Comparison of ENCODE assay signal across 8 mouse cellular contexts in genomic region chr9:98429806-98430205, GRCm38 (mm10). TPM values are rescaled to one million over a fixed set of nuclear protein-coding genes. Genes with fewer than 3 reads are reported as not detected.
DNase-seq lines count a peak whose midpoint lies in the region; ATAC-seq lines count a peak whose summit lies in the region.

No protein-coding gene starts in this region.

- peaks cover 71% of the 10 kb centered on the region for H3K4me1 ChIP-seq in midbrain, embryonic 10.5 days
- H3K4me1 ChIP-seq in midbrain, embryonic 15.5 days, result peaks cover 1% of the 10 kb centered on the region; the same call in 1 of the 2 replicates
- peaks cover 56% of the 10 kb centered on the region for H3K4me1 ChIP-seq in kidney, embryonic 16.5 days (ENCODE audit: insufficient read depth, low read length)

- H3K9ac ChIP-seq in midbrain, embryonic 15.5 days, result no peak overlapping the region
- peak overlapping the region; percentile 32; the same call in 1 of the 2 replicates for H3K9ac ChIP-seq in kidney, embryonic 16.5 days (replicated peaks; ENCODE audit: low read length)

- no peak overlapping the region for H3K4me2 ChIP-seq in midbrain, embryonic 15.5 days
- H3K4me2 ChIP-seq in kidney, embryonic 16.5 days (replicated peaks; ENCODE audit: low read depth, low read length), result peak overlapping the region; percentile 70

- 0 out of 2 replicates have a peak overlapping the region, but pooled peaks have one; percentile 5 for H3K4me3 ChIP-seq in midbrain, embryonic 10.5 days
- no peak overlapping the region for H3K4me3 ChIP-seq in midbrain, embryonic 15.5 days
- no peak overlapping the region for H3K4me3 ChIP-seq in kidney, embryonic 16.5 days (ENCODE audit: low read length)

- 17% methylated on average over 7 of the region's 7 CpGs for WGBS in midbrain, embryonic 10.5 days
- WGBS in midbrain, embryonic 15.5 days, result 20% methylated on average over 7 of the region's 7 CpGs
- 8% methylated on average over 7 of the region's 7 CpGs for WGBS in kidney, embryonic 16.5 days

- peak; percentile 36 for DNase-seq in midbrain, embryonic 10.5 days (ENCODE audit: low spot score)
- DNase-seq in heart, adult 9 months (ENCODE audit: low spot score in 2 of 2), result peak; percentile 51 to 65
- peak; percentile 81 for DNase-seq in neural tube, embryonic 10.5 days (ENCODE audit: extremely low spot score, low spot score)
- no peak for DNase-seq in right cerebral cortex, postnatal 14 days
- no peak for DNase-seq in spleen, adult 12 weeks (ENCODE audit: low spot score)

- H3K27me3 ChIP-seq in midbrain, embryonic 10.5 days (ENCODE audit: low read depth, poor library complexity, severe bottlenecking), result peaks cover 73% of the 10 kb centered on the region
- peaks cover 8% of the 10 kb centered on the region for H3K27me3 ChIP-seq in midbrain, embryonic 15.5 days (replicated peaks)
- no peaks in the 10 kb centered on the region for H3K27me3 ChIP-seq in kidney, embryonic 16.5 days (ENCODE audit: insufficient read depth, low read length)

- H3K36me3 ChIP-seq in midbrain, embryonic 10.5 days, result no peaks in the 10 kb centered on the region
- no peaks in the 10 kb centered on the region for H3K36me3 ChIP-seq in midbrain, embryonic 15.5 days (replicated peaks)
- peaks cover 3% of the 10 kb centered on the region; the same call in 1 of the 2 replicates for H3K36me3 ChIP-seq in kidney, embryonic 16.5 days (ENCODE audit: insufficient read depth, low read length)

- no peak for ATAC-seq in midbrain, embryonic 15.5 days (replicated peaks)
- peak; percentile 78 for ATAC-seq in kidney, embryonic 16.5 days (ENCODE audit: low FRiP score, low TSS enrichment)
- ATAC-seq in cerebellum, adult (ENCODE audit: insufficient number of reproducible peaks, low FRiP score, low TSS enrichment), result no peak

- peak overlapping the region; percentile 43; the same call in 1 of the 2 replicates for H3K27ac ChIP-seq in midbrain, embryonic 10.5 days (replicated peaks)
- no peak overlapping the region for H3K27ac ChIP-seq in midbrain, embryonic 15.5 days
- peak overlapping the region; percentile 87 for H3K27ac ChIP-seq in kidney, embryonic 16.5 days (ENCODE audit: low read length)

- H3K9me3 ChIP-seq in midbrain, embryonic 10.5 days (replicated peaks), result no peaks in the 10 kb centered on the region
- no peaks in the 10 kb centered on the region for H3K9me3 ChIP-seq in midbrain, embryonic 15.5 days
- H3K9me3 ChIP-seq in kidney, embryonic 16.5 days (ENCODE audit: low read length), result no peaks in the 10 kb centered on the region

RNA-seq across cellular contexts. Expression of gene Rbp1, which starts 7.0 kb away (rescaled TPM):
- polyA plus RNA-seq in midbrain, embryonic 10.5 days (2016; fragmentation: Nextera tagmentation; extraction: Ambion mirVana), result 25.5 and 29.8 TPM in 2 replicates
- 25.5 and 30.7 TPM in 2 replicates for polyA plus RNA-seq in midbrain, embryonic 15.5 days (2015; fragmentation: Nextera tagmentation; extraction: Ambion mirVana)
- polyA plus RNA-seq in kidney, embryonic 16.5 days (2015; fragmentation: Nextera tagmentation; extraction: Ambion mirVana), result 104 and 106 TPM in 2 replicates

RNA-seq across cellular contexts. Expression of gene Rbp2, which starts 56.1 kb away (rescaled TPM):
- polyA plus RNA-seq in midbrain, embryonic 10.5 days (2016; fragmentation: Nextera tagmentation; extraction: Ambion mirVana), result 0.50 and 1.1 TPM in 2 replicates
- 0.89 TPM in 1 of 2 replicates, not detected in the other for polyA plus RNA-seq in midbrain, embryonic 15.5 days (2015; fragmentation: Nextera tagmentation; extraction: Ambion mirVana)
- polyA plus RNA-seq in kidney, embryonic 16.5 days (2015; fragmentation: Nextera tagmentation; extraction: Ambion mirVana), result 0.59 TPM in 1 of 2 replicates, not detected in the other

Comparison
In these comparisons a context has a peak if more than half of its experiments do, and no peak if none do; other contexts are left out.
1. DNase-seq: peak in midbrain, embryonic 10.5 days (single experiment), heart, adult 9 months (2 of 2) and neural tube, embryonic 10.5 days (single experiment); none in right cerebral cortex, postnatal 14 days (single experiment) and spleen, adult 12 weeks (single experiment).